Mouse (Mus musculus) left cerebral cortex, postnatal 4 days (tissue): Measurements from ENCODE around the gene Fat3. TPM values are rescaled to one million over a fixed set of nuclear protein-coding genes. Genes with fewer than 3 reads are reported as not detected.

Experiments used
- DNase-seq: peaks from one replicate; pipeline ENCODE4 v3.0.0-alpha.2; 2022
- intact Hi-C: fragments of 180-260 bp; cut with DNase I; formaldehyde crosslinking; loops from one replicate; pipeline ENCODE4 v1.15.1; 2025
- total RNA-seq, 2 experiments: library from RNA; stranded (reverse); gene quantifications; 2 replicates each; pipeline ENCODE4 v1.2.3; 2021

The Fat3 gene
- total RNA-seq, 2 experiments from 2014 or later: 70.5 to 72.7 TPM

DNA sequence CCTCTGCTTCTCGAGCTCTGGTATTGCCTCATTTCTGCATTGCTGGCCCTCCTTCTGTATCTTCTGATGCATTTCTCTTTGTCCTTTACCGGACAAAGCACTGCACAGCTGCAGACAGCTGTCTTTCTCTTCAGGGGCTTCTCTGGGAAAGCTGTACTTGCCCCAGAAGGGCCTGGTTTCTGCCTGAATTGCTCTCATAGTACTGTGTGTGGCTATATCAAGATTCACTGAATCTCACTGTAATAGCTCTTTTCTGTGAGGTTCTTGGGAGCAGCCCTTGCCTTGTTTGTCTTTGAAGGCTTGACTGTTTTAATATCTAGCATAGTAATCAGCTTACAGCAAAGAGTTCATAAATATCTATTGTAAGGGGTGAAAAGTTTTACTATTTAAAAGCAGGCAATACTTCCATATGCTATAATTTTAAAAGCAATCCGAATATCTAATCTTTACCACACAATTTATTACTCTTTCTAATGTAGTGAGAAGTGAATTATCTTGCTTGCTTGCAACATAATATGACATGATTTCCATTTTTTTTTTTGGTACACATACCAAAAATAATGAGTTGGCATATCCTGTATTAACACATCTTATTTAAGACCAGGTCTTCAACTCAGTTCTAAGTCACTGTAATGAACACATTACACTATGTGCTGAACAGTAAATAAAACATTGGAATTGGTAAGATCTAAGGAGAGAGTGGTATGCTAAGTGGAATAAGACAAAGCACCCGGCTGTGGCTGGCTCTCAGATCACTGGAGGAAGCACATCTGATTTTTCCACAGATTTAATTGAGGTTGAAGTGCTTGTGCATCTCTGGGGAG lies 348.1 kb downstream of the Fat3 start:
- intact Hi-C loops: no loop called here
- no peak for DNase-seq

DNA sequence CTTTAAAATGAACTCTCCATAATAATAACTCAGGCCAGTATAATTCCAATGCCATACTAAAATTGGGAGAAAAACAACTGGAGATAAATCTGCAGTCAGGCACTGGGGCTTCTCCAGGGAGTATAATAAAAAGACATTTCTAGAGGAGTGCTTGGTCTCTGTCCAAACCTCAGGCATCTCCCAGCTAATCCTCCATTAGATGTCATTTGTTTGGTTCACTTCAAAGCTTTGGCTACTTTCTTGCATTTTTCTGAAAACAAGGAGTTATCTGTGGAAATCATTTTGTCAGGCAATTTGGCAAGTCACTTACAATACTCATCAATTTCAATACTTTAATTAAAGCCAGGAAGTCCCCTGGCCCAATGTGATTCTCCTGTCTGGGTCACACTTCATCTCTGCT lies 351.0 kb downstream of the Fat3 start:
- DNase-seq: no peak
- intact Hi-C loops: no loop called here

DNA sequence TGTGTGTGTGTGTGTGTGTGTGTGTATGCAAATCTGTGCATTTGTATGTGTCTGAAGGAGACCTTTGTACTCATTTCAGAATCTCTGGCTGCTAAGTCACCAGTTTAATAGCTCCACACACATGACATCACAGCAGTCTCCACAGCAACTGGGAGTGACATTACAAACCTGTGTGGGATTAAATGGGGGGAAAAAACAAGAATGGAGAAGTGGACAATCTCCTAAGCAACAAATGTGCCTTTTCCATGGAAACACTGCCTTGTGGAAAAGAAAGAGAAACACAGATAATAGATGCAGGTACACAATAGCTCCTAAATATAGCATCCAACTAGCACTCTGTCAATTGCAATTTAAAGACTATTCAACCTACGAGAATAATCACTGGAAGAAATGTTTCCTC lies 353.4 kb downstream of the Fat3 start:
- no peak for DNase-seq

DNA sequence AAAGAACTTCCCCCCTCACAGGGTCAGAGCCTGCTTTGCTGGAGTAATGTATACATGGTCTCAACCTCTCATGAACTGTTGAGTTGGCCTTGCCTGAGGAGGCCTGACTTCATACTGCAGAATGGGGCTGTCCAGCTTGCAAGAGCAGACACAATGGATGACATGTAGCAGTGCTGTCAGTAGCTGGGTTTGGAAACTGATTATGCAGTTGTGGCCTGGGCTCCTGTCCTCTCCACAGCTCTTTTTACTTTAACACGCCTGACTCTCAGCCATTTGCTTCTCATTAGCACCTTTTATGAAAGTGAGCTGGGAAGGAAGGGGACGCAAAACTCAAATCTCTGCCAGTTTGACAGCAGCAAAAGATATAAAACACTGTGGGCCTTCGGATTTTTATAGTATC lies 356.4 kb downstream of the Fat3 start:
- no peak for DNase-seq
- intact Hi-C loops: no loop called here

More for the DNA sequence above, 353.4 kb downstream of the Fat3 start:
- intact Hi-C loops: no loop called here

DNA sequence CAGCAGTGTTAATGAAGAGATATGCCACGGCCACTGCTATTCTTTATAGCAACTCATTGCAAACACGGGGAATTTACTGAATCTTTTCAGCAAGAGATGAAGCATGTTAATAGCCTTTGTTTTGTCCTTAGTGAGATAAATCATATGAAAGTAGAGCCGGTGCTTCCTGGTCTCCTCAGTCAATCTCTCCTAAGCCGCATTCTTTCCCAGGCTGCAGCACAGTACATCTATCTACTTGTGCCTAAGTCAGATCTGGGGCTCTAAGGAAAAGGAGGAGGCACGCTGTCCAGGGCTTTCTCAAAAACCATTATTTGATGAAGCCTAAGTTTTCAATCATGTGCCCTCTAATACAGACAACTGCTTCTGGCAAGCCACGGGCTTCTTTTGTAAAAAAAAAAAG lies 361.8 kb downstream of the Fat3 start:
- intact Hi-C loops: no loop called here
- DNase-seq: no peak

DNA sequence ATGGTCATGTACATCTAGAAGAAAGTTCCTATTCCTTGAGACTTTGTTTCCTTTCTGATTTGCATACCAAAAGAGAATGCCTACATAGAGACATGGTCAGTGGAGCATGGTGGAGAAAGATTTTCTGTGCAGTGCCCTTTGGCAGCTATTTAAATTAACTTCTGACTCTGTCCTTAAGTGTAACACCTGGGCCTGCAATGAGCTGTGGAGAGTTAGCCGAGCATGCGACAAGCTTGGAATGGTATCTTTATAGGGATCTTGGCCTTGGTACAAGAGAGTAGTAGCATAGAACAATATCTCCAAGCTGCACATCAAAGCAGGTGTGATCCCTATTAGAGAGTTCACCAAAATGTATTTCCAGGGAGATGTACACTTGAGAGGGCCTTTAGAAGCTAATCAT lies 368.0 kb downstream of the Fat3 start:
- intact Hi-C loops: no loop called here

DNA sequence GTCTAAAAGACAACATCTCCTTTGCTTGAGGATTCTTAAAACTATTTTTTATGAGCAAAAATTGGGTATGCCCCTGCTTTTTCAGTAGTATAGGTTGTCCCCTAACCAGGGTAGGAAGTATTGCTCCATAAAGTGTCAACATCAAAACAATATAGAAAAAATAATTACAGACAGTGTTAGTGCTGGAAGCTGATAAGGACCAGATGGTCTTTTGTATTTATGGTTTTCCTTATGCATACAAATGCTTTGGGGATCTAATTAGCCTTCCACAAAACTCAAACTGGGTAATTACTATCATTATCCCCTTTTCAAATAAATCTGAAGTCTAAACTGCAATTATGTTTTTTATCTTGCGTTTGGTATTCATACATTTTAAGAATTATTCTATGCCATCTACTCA lies 368.5 kb downstream of the Fat3 start:
- DNase-seq: no peak
- intact Hi-C loops: no loop called here

More for the DNA sequence above, 368.0 kb downstream of the Fat3 start:
- DNase-seq: no peak

DNA sequence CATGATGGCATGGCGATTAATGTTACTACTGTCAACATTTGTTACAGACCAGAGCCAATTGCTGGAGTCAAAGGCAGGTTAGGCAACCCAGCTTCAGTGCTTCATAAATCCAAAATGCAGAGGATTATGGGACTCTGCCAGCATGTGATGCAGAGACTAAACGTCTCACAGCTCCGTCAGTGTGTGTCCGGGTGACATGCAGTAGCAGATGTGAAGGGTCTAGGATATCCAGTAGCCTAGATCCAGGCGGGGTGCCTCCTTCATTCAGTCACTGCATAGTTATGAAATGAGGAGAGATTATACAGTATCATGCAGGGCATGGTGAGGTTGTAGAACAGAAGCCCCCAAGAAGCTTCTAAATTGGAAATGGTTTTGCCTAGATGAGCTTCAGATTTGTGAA lies 379.3 kb downstream of the Fat3 start:
- intact Hi-C loops: no loop called here
- DNase-seq: no peak

DNA sequence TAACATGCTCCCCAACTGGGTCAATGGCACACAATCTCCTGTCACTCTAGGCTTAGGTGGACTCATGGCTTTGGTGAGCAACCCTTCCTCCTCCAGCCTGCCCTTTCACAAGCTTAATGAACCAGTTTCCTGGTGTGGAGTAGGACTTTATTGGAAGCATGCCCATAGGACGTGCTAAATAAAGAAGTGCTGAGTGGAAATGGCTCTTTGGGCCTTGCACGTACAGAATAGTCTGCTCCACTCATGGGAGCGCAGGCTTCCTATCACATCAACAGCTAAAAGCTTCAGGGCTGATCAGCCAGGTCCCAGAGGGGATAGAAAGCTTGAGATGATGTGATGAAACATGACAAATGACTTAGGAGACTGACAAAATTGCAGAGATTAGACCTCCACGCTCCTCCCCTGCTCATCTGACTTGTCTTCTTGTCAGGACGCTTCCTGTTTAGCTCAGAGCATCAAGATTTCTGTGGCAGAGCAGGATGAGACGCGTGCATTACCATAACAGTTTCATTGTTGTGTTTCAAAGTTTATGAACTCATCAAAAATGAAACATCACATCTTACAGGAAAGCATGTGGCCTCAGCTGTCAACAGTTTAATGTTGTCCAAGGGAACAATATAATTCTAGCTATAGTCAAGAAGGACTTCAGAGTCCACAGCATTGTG lies 386.1 kb downstream of the Fat3 start:
- intact Hi-C loops: no loop called here
- no peak for DNase-seq

DNA sequence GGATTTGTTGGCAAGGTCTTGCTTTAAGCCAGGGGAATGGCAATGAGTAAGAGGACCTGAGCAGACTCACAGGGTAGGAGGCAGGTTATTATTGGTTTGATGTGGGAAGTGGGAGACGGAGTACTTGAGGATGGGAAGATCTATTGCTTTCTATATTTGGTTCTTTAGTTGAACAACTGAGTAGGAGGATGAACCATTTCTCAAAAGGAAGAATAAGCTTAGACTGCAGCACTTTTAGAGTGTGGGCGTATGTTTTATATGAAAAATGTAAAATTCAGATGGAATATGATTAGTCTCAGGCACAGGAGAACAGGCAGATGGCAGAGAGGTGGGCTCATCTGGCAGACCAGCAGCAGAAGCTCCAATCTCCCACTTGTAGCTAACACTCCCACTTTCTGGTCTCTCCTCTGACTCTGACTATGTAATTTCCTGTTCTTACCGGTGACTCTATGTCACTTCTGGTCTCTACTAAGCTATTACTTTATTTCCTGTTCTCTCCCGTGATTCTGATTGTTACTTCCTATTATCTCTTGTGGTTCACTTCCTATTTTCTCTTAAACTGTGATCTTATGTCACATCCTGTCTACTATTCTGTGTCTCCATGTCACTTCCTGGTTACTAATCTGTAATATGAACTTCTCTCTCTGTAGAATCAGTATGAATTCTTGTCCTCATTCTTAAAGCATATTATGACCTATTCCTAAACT lies 387.0 kb downstream of the Fat3 start:
- intact Hi-C loops: no loop called here
- no peak for DNase-seq

DNA sequence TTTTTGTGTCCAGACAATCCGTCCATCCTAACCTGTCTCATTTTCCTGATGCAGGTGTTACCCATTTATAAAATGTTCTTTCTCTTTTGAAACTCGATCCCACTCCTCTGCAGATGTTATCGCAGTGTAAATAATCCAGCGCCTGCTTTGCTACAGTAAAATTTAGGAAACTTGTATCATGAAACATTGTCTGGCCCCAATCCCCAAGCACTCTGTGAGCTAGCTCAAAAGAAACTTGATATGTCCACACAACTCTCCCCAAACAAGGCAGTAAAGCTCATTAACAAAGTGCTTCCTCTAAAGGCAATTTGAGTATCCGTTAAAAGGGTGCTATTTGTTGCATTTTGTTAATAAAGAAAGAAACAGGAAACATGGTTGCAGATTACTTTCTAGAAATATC lies 393.2 kb downstream of the Fat3 start:
- intact Hi-C loops: no loop called here
- no peak for DNase-seq

DNA sequence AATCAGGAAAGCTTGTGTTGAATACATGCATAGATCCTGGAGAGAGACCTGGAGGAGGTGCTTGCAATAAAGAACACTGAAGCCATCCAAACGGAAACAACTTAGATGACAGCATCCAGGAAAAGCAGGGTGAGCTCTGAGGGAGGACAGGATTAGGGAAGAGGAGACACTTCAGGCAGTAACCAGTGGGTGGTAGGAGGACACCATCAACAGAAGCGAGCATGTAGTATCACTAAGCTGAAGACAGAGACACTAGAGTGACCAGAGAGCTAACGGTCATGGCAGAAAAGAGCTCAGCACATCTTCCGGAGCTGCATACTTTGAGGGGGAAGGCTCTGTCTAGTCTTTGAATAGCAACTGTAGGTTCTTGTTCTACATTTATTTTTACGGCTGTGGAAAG lies 393.7 kb downstream of the Fat3 start:
- DNase-seq: no peak
- intact Hi-C loops: no loop called here

DNA sequence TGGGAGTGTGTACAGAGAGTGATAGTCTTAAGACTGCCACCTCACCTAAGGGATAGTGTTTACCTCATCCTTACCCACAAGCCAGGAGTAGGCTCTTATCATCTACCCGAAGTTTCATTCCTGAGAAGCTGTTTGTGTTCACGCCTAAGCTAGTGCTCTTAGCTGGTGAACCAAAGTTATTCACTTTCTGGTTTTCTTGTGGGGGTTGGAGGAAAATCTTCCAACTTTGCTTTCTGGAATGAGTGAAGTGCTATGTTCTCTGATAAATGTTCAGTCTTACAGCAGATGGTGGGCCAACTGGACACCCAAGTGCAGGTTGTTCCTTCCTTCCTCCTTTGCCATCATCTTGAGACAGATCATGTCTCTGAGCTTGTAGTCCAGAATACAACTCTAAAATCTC lies 402.5 kb downstream of the Fat3 start:
- intact Hi-C loops: no loop called here
- DNase-seq: no peak

DNA sequence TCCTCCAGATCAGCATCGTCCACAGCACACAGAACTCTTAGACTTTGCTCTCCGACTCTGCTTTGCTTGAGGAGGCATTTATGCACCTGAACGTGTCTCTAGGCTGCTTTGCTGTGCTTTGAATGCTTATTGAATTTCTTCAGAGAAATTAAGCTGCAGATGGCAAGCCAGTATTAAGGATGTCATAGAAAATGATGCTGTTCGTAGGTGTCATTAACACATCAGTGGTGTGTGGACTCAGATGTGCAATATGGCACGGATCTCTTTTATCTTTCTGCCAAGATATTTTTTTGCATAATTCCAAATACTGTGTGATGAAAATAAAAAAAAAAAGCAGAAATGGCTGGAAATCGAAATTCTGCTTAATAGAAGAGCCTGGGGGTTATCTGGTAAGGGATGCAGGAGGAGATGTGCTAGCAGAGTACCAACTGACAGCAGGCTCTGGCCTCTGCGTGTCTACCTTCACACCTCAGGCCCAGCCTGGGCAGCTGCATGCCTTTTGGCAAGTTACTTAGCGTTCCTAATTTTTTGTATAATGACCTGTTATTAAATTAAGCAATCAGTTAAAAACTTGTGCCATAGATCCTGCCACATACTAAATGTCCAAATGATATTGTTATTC lies 407.9 kb downstream of the Fat3 start:
- intact Hi-C loops: no loop called here

DNA sequence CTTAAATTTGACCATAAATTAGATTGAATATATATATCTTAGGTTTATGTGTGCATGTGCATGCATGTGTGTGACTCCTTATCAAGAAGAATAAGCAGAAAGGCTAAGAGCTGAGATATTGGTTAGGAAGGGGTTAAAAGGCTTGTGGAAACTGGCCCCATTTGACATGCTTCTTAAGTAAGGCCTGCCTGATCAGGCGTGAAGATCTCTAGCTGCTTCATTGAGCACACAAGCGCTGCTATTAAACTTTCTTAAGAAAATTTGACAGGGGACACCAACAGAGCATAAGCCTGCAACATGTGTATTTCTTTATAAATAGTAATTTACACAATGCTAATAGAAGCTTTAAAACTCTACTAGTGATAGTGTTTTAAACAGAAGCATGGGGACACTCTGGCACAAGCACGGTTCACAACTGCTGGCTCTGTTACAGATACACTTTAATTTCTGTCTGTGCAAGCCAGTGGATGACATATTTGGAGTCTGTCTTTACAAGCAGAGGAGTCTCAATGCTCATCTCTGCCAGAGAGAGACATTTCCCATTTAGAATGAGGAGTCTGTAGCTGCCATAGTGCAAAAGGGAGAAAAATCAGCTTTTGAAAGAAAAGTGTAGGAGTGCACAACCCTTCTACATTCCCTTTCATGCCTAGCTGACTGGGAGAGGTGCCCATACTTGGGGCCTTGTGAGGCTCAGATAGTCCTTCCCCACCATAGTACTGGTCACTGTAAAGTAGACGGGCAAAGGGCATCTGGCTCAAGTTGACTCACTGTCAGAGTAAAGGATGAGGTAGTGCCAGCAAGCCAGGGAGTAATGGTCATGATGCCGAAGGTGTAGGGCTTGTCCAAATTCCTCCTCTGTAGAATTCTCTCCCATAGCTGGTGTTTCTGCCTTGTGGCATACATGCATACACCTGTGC lies 408.8 kb downstream of the Fat3 start:
- intact Hi-C loops: no loop called here
- DNase-seq: peak; percentile 8

More for the DNA sequence above, 407.9 kb downstream of the Fat3 start:
- no peak for DNase-seq

DNA sequence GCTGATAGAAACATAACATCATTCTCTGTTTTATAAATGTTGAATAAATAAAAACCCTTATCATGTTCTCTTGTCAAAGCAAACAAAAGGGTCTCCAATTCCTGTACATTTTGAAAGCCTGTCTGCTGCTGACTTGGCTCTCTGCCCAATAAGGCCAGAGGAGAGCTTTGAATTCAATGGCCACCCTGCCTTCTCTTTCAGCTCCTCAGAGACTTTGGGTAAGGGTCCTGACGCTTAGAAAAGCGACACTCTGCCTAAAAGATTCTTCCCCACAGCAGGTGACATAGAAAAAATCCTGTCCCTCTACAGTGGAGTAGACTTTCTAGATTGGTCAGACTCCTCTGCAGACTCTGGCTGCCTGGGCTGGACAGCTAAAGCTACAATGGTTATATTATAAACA lies 421.8 kb downstream of the Fat3 start:
- intact Hi-C loops: no loop called here

DNA sequence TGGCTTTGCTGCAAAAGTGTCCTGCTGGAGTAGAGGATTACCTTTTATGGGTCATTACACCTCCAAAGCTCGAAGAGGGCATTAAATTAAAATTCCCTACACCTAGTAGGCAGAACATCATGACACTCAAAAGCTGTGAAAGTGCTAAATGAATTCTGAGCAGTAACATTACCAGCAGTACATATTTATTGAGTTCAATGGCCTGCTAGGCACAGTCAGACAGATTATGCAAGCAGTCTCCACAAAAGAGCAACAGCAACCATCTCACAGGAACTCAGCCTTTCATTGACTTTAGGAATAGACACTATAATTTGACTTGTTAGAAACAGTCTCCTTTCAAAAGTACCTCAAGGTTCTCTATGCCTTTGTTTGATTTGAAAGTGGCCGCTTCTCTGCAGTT lies 426.4 kb downstream of the Fat3 start:
- intact Hi-C loops: no loop called here
- no peak for DNase-seq

More for the DNA sequence above, 421.8 kb downstream of the Fat3 start:
- peak; percentile 3 for DNase-seq

DNA sequence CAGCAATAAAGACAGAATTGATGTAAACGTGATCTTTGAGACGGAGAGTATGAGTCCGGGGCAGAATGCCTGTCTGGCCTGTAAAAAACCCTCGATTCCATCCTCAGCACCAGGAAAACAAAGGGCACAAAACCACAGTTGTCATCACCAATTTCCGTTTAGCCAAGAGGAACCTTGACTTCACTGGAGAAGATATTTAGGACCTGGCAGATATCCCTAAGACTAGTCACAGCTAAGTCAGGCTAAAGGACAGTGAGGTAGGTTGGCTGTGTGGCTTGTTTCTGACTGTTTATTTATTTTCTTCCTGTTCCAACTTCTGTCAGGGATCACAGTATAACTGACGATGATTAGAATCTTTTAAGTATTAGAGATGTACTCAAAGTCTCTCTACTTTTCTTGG lies 427.0 kb downstream of the Fat3 start:
- DNase-seq: no peak
- intact Hi-C loops: no loop called here

DNA sequence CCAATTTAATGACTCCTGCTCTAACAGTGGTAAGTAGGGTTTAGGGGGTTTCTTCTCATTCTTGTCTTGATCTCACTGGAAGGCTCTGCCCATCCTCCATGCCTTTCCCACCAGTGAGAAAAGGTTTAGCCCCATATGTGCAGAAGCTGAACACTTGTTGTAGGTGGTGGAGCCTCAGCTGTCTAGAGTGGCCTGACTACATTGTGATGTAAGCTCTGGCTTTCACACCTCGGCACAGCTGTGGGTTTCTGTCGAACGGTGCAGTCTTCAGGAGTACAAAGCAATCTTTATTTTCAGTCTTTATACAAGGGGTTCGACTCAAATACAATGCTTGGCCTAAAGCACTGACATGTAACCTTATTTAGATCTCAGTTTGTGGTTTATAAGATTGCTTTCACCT lies 437.6 kb downstream of the Fat3 start:
- no peak for DNase-seq
- intact Hi-C loops: no loop called here

DNA sequence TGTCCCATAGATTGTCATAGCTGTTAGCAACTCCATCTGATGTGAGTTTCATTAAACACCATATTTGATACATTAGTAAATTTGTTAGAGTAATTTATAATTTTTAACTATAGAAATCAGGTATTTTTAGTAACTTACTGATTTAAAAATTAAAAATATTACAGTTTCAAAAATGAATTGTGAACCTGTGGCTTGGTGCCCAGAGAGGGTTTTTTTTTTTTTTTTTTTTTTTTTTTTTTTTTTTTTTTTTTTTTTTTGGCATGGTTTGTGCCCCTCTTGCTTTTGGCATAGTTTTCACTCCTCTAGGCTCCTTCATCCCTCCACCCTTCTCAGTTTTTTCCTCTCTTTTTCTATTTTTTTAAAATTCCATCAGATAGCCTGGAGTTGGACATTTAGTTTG lies 438.6 kb downstream of the Fat3 start:
- intact Hi-C loops: no loop called here

More for the DNA sequence above, 438.6 kb downstream of the Fat3 start:
- DNase-seq: no peak
